Mouse (Mus musculus) embryonic facial prominence, embryonic 14.5 days (tissue): ENCODE results near the gene Sik1. TPM values are rescaled to one million over a fixed set of nuclear protein-coding genes. Genes with fewer than 3 reads are reported as not detected.

Experiments
- ATAC-seq: fragments of 200-750 bp; cut with Nextera tagmentation; 2 replicates; pipeline ENCODE4 v1.8.0; 2017; ENCODE audit warnings: low read depth, moderate number of reproducible peaks, moderate TSS enrichment
- DNase-seq: peaks from one replicate; pipeline ENCODE4 v3.0.0-alpha.2; 2015; ENCODE audit warnings: low spot score
- H3K27ac ChIP-seq: fragments of 300-500 bp; sonication (generic); replicated peaks from 2 replicates; pipeline ENCODE4 v1.5.1; 2014; ENCODE audit warnings: low read depth, mild to moderate bottlenecking, low read length, moderate library complexity
- H3K27me3 ChIP-seq: fragments of 300-500 bp; sonication (generic); replicated peaks from 2 replicates; pipeline ENCODE4 v1.6.1; 2014; ENCODE audit warnings: low read length; ENCODE audit not compliant: control insufficient read depth, insufficient read depth
- H3K36me3 ChIP-seq: fragments of 300-500 bp; sonication (generic); 2 replicates; pipeline ENCODE4 v1.6.1; 2014; ENCODE audit warnings: low read length, mixed read lengths; ENCODE audit not compliant: control insufficient read depth, insufficient read depth
- H3K4me1 ChIP-seq: fragments of 300-500 bp; sonication (generic); 2 replicates; pipeline ENCODE4 v1.6.1; 2014; ENCODE audit warnings: antibody characterized with exemption, low read length; ENCODE audit not compliant: control insufficient read depth, insufficient read depth
- H3K4me2 ChIP-seq: fragments of 300-500 bp; sonication (generic); 2 replicates; pipeline ENCODE4 v1.6.1; 2014; ENCODE audit warnings: low read depth, mild to moderate bottlenecking, low read length, moderate library complexity, mixed read lengths
- H3K4me3 ChIP-seq: fragments of 300-500 bp; sonication (generic); 2 replicates; pipeline ENCODE4 v1.5.1; 2014; ENCODE audit warnings: low read depth, mild to moderate bottlenecking, low read length
- H3K9ac ChIP-seq: fragments of 300-500 bp; sonication (generic); 2 replicates; pipeline ENCODE4 v1.6.1; 2014; ENCODE audit warnings: low read depth, mild to moderate bottlenecking, low read length, moderate library complexity, mixed read lengths
- H3K9me3 ChIP-seq: fragments of 300-500 bp; sonication (generic); 2 replicates; pipeline ENCODE4 v1.6.1; 2016; ENCODE audit warnings: low read length; ENCODE audit not compliant: control insufficient read depth
- WGBS: fragments of 180-500 bp; shearing (Covaris S2); extraction: QIAGEN DNeasy Blood & Tissue Kit; methylation state at CpG from one replicate; pipeline ENCODE4 v1.1.7; 2014; 5-methylcytosine and 5-hydroxymethylcytosine counted together
- polyA plus RNA-seq: library from polyadenylated mRNA; unstranded; fragments of >200 nt; fragmentation: Nextera tagmentation; extraction: Ambion mirVana; gene quantifications from 2 replicates; pipeline ENCODE4 v1.2.1, GENCODE M21; 2014

Sik1 gene
- polyA plus RNA-seq, 1 experiment from 2014 or later = 27.8 TPM

GRCm38 (mm10) chr17:31834320-31835065 lies 21.1 kb downstream of the Sik1 start:
- Histone ChIP-seq H3K36me3 (no peaks in the 10 kb centered on the region), H3K27ac (peak overlapping the region; percentile 55), H3K9me3 (no peaks in the 10 kb centered on the region), H3K9ac (no peak overlapping the region), H3K4me3 (no peak overlapping the region), H3K4me1 (peaks cover 23% of the 10 kb centered on the region), H3K27me3 (no peaks in the 10 kb centered on the region), H3K4me2 (no peak overlapping the region)
- DNase-seq = no peak
- no peak for ATAC-seq
- 76% methylated on average over 6 of the region's 6 CpGs for WGBS

DNA sequence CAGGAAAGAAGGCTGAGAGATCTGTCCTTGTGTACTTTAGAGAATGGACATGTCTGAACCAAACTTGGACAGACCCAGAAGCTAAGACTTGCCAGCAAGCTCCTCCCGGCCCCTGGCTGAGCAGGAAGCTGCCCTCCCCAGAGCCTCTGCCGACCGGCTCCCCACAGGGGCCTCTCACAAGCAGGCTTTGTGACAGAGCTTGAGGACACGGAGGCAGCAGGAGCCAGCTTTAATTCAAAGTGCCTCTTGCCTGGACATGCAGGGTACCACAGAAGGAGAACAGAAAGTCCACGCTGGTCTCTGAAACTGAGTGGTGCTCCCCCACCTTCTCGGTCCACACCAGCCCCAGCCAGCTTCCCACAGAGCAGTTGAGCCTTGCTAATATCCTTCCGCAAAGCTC lies 21.9 kb downstream of the Sik1 start:
- ATAC-seq (peak; percentile 44; the same call in 1 of the 2 replicates), DNase-seq (peak; percentile 65)
- Histone ChIP-seq H3K27ac (peak overlapping the region; percentile 55), H3K4me2 (no peak overlapping the region), H3K9ac (no peak overlapping the region), H3K9me3 (no peaks in the 10 kb centered on the region), H3K4me3 (no peak overlapping the region), H3K27me3 (no peaks in the 10 kb centered on the region), H3K36me3 (no peaks in the 10 kb centered on the region), H3K4me1 (peaks cover 23% of the 10 kb centered on the region)
- 33% methylated on average over 7 of the region's 7 CpGs for WGBS

DNA sequence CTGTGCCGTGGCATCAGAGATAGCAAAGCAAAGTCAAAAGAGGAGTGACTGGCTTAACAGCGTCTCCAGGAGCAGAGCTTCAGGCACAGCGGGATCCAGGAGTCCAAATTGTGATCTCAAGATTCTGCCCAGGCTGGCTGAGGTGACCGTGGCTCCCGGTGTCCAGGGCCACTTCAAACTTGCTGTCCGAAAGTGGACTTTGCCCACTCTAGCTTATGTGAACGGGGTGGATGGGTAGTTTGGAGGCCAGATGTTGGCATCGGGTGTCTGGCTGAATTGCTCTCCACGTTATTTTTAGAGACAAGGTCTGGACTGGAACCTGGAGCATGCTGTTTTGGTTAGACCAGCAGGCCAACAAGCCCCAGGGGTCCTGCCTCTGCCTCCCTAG lies 23.0 kb downstream of the Sik1 start:
- H3K9me3 ChIP-seq = no peaks in the 10 kb centered on the region
- H3K9ac ChIP-seq = no peak overlapping the region
- H3K4me1 ChIP-seq = peaks cover 32% of the 10 kb centered on the region
- H3K27me3 ChIP-seq = no peaks in the 10 kb centered on the region
- H3K27ac ChIP-seq = no peak overlapping the region
- no peak for ATAC-seq
- WGBS = 95% methylated on average over 9 of the region's 9 CpGs
- no peak for DNase-seq
- H3K4me3 ChIP-seq = no peak overlapping the region
- no peak overlapping the region for H3K4me2 ChIP-seq
- no peaks in the 10 kb centered on the region for H3K36me3 ChIP-seq

DNA sequence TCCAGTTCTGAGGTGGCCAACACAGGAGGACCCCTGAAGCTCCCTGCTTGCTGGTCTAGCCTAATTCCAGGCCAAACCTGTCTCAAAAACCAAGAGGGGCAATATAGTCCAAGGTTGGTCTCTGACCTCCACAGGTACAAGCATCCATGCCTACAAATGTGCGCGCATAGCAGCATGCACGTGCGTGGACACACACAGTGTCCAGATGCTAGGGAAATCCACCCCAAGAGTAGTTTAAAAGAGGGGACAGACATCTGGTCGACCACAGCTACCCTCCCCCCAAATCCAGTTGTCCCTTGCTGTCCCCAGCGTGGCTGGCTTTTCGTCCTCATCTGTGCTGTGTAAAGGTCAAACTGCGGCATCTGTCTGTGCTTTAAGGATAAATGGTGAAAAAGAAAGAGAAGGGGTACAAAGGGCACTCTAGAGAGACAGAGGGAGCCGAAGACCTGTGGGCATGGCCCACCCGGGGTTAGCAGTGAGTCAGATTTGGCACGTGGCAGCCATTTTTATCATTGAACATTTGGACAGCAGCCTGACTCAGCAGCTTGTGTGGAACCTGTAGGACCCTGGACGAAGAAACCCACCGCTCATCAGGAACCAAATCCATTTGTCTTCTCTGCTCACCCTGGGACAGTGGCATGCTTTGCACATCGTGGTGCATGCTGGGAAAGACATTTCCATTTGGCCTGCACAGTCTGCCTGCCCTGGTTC lies 23.6 kb downstream of the Sik1 start:
- 78% methylated on average over 14 of the region's 14 CpGs for WGBS
- Histone ChIP-seq H3K9ac (no peak overlapping the region), H3K9me3 (no peaks in the 10 kb centered on the region), H3K4me3 (no peak overlapping the region), H3K27me3 (no peaks in the 10 kb centered on the region), H3K27ac (no peak overlapping the region), H3K4me1 (peaks cover 37% of the 10 kb centered on the region), H3K36me3 (no peaks in the 10 kb centered on the region), H3K4me2 (no peak overlapping the region)
- no peak for DNase-seq
- no peak for ATAC-seq

GRCm38 (mm10) chr17:31831097-31831865 lies 24.3 kb downstream of the Sik1 start:
- ATAC-seq = no peak
- no peak overlapping the region for H3K4me3 ChIP-seq
- H3K9me3 ChIP-seq = no peaks in the 10 kb centered on the region
- no peak overlapping the region for H3K27ac ChIP-seq
- no peaks in the 10 kb centered on the region for H3K27me3 ChIP-seq
- WGBS = 38% methylated on average over 6 of the region's 6 CpGs
- no peaks in the 10 kb centered on the region for H3K36me3 ChIP-seq
- no peak overlapping the region for H3K9ac ChIP-seq
- DNase-seq = peak; percentile 72
- no peak overlapping the region for H3K4me2 ChIP-seq
- peaks cover 41% of the 10 kb centered on the region for H3K4me1 ChIP-seq

DNA sequence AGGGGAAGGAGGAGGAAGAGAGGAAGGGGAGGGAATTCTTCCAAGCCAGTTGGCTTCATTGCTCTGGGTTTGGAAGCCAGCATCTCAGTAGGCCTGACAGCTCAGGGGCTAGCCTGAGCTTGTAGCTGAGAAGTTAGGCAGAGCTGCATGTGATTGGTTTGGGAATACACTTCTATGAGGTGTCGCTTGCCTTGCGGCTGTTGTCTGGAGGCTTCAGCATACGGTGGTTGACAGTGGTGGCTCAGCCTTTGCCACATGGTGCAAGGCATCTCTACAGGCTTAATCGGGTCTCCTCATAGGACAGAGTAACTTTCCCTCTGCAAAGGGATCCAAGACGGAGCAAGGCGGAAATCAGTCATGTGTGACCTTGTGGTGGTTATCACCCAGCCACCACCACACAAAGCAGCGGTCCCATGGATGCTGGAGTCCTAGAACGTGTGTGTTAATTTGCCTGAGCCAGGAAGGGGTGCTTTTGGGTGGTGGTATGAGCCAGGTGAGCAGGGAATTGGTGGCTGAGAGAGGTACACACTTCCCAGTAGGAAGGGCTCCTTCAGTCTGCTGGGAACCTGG lies 25.0 kb downstream of the Sik1 start:
- H3K27me3 ChIP-seq = no peaks in the 10 kb centered on the region
- H3K36me3 ChIP-seq = no peaks in the 10 kb centered on the region
- H3K4me2 ChIP-seq = no peak overlapping the region
- H3K9ac ChIP-seq = no peak overlapping the region
- WGBS = 91% methylated on average over 8 of the region's 8 CpGs
- H3K4me1 ChIP-seq = peaks cover 41% of the 10 kb centered on the region
- ATAC-seq (no peak), DNase-seq (no peak)
- H3K27ac ChIP-seq = no peak overlapping the region
- H3K9me3 ChIP-seq = no peaks in the 10 kb centered on the region
- H3K4me3 ChIP-seq = no peak overlapping the region

DNA sequence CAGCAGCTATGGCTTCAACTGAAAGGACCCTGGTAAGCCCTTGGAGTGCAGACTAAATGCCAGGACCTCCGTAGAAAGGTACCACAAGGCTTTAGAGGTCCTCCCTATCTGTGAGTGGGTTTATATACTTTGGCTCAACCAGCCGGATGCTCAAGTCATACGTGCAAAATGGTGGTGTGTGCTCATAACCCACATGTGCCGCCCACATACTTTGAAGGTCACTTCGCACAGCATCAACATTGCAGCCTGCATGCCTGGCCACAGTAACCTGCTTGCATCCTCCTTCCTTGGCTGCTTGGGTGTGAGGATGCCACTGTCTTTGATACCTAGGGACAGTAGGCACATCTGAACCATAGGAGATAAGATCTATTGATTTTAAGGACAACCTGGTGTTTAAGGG lies 26.7 kb downstream of the Sik1 start:
- no peaks in the 10 kb centered on the region for H3K36me3 ChIP-seq
- no peak for DNase-seq
- no peaks in the 10 kb centered on the region for H3K27me3 ChIP-seq
- no peak overlapping the region for H3K4me2 ChIP-seq
- no peak overlapping the region for H3K9ac ChIP-seq
- WGBS = 96% methylated on average over 5 of the region's 5 CpGs
- H3K4me3 ChIP-seq = no peak overlapping the region
- H3K27ac ChIP-seq = no peak overlapping the region
- ATAC-seq = no peak
- H3K9me3 ChIP-seq = no peaks in the 10 kb centered on the region
- H3K4me1 ChIP-seq = peaks cover 35% of the 10 kb centered on the region

GRCm38 (mm10) chr17:31828118-31828517 lies 27.5 kb downstream of the Sik1 start:
- no peak for ATAC-seq
- H3K4me3 ChIP-seq = no peak overlapping the region
- no peak overlapping the region for H3K4me2 ChIP-seq
- no peaks in the 10 kb centered on the region for H3K9me3 ChIP-seq
- DNase-seq = peak; percentile 61
- peak overlapping the region; percentile 88 for H3K27ac ChIP-seq
- no peaks in the 10 kb centered on the region for H3K27me3 ChIP-seq
- no peaks in the 10 kb centered on the region for H3K36me3 ChIP-seq
- WGBS = 58% methylated on average over 5 of the region's 5 CpGs
- H3K9ac ChIP-seq = no peak overlapping the region
- peaks cover 27% of the 10 kb centered on the region for H3K4me1 ChIP-seq
